Mouse (Mus musculus): ENCODE measurements around the gene Tha1. TPM values are rescaled to one million over a fixed set of nuclear protein-coding genes. Genes with fewer than 3 reads are reported as not detected.

Gene Tha1
- polyA plus RNA-seq, 1 experiment from 2014 or later, result 2.8 TPM

GRCm38 (mm10) chr11:117880336-117880976 lies 7.2 kb upstream of the Tha1 start:
- 90% methylated on average over 9 of the region's 9 CpGs for WGBS
- H3K4me2 ChIP-seq (replicated peaks), result no peak overlapping the region
- no peaks in the 10 kb centered on the region for H3K9me3 ChIP-seq
- no peak overlapping the region for H3K9ac ChIP-seq
- no peak for ATAC-seq (ENCODE audit: insufficient number of reproducible peaks, insufficient read depth, low FRiP score, low TSS enrichment)
- H3K27me3 ChIP-seq, result peaks cover 3% of the 10 kb centered on the region; the same call in 1 of the 2 replicates
- no peak overlapping the region for H3K4me3 ChIP-seq
- H3K36me3 ChIP-seq, result no peaks in the 10 kb centered on the region
- peaks cover 32% of the 10 kb centered on the region for H3K4me1 ChIP-seq
- no peak overlapping the region for H3K27ac ChIP-seq

- no peak overlapping the region for H3K9ac ChIP-seq
- H3K9me3 ChIP-seq, result no peaks in the 10 kb centered on the region
- peaks cover 32% of the 10 kb centered on the region for H3K4me1 ChIP-seq
- H3K36me3 ChIP-seq, result no peaks in the 10 kb centered on the region
- 71% methylated on average over 6 of the region's 6 CpGs for WGBS
- peaks cover 1% of the 10 kb centered on the region; the same call in 1 of the 2 replicates for H3K27me3 ChIP-seq
- no peak overlapping the region for H3K4me2 ChIP-seq (replicated peaks)
- H3K4me3 ChIP-seq, result no peak overlapping the region
- ATAC-seq (ENCODE audit: insufficient number of reproducible peaks, insufficient read depth, low FRiP score, low TSS enrichment), result no peak
- no peak overlapping the region for H3K27ac ChIP-seq
Observed at GRCm38 (mm10) chr11:117879676-117880075, 6.4 kb upstream of the Tha1 start.

- peak overlapping the region; percentile 28; the same call in 1 of the 2 replicates for H3K4me2 ChIP-seq (replicated peaks)
- no peaks in the 10 kb centered on the region; the same call in 1 of the 2 replicates for H3K27me3 ChIP-seq
- no peak for ATAC-seq (ENCODE audit: insufficient number of reproducible peaks, insufficient read depth, low FRiP score, low TSS enrichment)
- no peak overlapping the region; the same call in 1 of the 2 replicates for H3K9ac ChIP-seq
- H3K9me3 ChIP-seq, result no peaks in the 10 kb centered on the region
- 5% methylated on average over 8 of the region's 8 CpGs for WGBS
- H3K4me1 ChIP-seq, result peaks cover 32% of the 10 kb centered on the region
- H3K36me3 ChIP-seq, result no peaks in the 10 kb centered on the region
- H3K27ac ChIP-seq, result peak overlapping the region; percentile 41; the same call in 1 of the 2 replicates
- H3K4me3 ChIP-seq, result no peak overlapping the region
Observed at GRCm38 (mm10) chr11:117878892-117879291, 5.6 kb upstream of the Tha1 start.

GRCm38 (mm10) chr11:117877917-117878745 lies 4.8 kb upstream of the Tha1 start:
- WGBS, result 24% methylated on average over 13 of the region's 13 CpGs
- no peaks in the 10 kb centered on the region; the same call in 1 of the 2 replicates for H3K27me3 ChIP-seq
- no peak for ATAC-seq (ENCODE audit: insufficient number of reproducible peaks, insufficient read depth, low FRiP score, low TSS enrichment)
- H3K4me1 ChIP-seq, result peaks cover 27% of the 10 kb centered on the region
- H3K27ac ChIP-seq, result peak overlapping the region; percentile 41; the same call in 1 of the 2 replicates
- peak overlapping the region; percentile 28; the same call in 1 of the 2 replicates for H3K4me2 ChIP-seq (replicated peaks)
- no peak overlapping the region; the same call in 1 of the 2 replicates for H3K9ac ChIP-seq
- H3K9me3 ChIP-seq, result no peaks in the 10 kb centered on the region
- H3K36me3 ChIP-seq, result no peaks in the 10 kb centered on the region
- H3K4me3 ChIP-seq, result no peak overlapping the region

GRCm38 (mm10) chr11:117875681-117876080 lies 2.4 kb upstream of the Tha1 start:
- Histone ChIP-seq H3K9me3 (no peaks in the 10 kb centered on the region), H3K27ac (no peak overlapping the region), H3K9ac (no peak overlapping the region), H3K36me3 (no peaks in the 10 kb centered on the region), H3K4me1 (peaks cover 22% of the 10 kb centered on the region), H3K4me2 (replicated peaks) (no peak overlapping the region), H3K27me3 (no peaks in the 10 kb centered on the region; the same call in 1 of the 2 replicates), H3K4me3 (no peak overlapping the region)
- no peak for ATAC-seq (ENCODE audit: insufficient number of reproducible peaks, insufficient read depth, low FRiP score, low TSS enrichment)
- WGBS, result 20% methylated on average over 6 of the region's 6 CpGs

GRCm38 (mm10) chr11:117874419-117874818 lies 1.1 kb upstream of the Tha1 start:
- Histone ChIP-seq H3K27me3 (no peaks in the 10 kb centered on the region; the same call in 1 of the 2 replicates), H3K36me3 (no peaks in the 10 kb centered on the region), H3K9me3 (no peaks in the 10 kb centered on the region)

GRCm38 (mm10) chr11:117871911-117872584 lies 1.2 kb downstream of the Tha1 start:
- no peaks in the 10 kb centered on the region for H3K9me3 ChIP-seq
- no peaks in the 10 kb centered on the region for H3K36me3 ChIP-seq
- 67% methylated on average over 12 of the region's 12 CpGs for WGBS
- H3K27me3 ChIP-seq, result no peaks in the 10 kb centered on the region; the same call in 1 of the 2 replicates
- H3K4me2 ChIP-seq (replicated peaks), result no peak overlapping the region
- no peak for ATAC-seq (ENCODE audit: insufficient number of reproducible peaks, insufficient read depth, low FRiP score, low TSS enrichment)
- peaks cover 10% of the 10 kb centered on the region; the same call in 1 of the 2 replicates for H3K4me1 ChIP-seq
- no peak overlapping the region for H3K27ac ChIP-seq
- H3K4me3 ChIP-seq, result no peak overlapping the region
- H3K9ac ChIP-seq, result no peak overlapping the region

More at GRCm38 (mm10) chr11:117874419-117874818, 1.1 kb upstream of the Tha1 start:
- Histone ChIP-seq H3K27ac (no peak overlapping the region), H3K4me2 (replicated peaks) (no peak overlapping the region), H3K4me1 (peaks cover 25% of the 10 kb centered on the region), H3K9ac (no peak overlapping the region), H3K4me3 (no peak overlapping the region)
- WGBS, result 60% methylated on average over 4 of the region's 4 CpGs
- no peak for ATAC-seq (ENCODE audit: insufficient number of reproducible peaks, insufficient read depth, low FRiP score, low TSS enrichment)

GRCm38 (mm10) chr11:117871376-117871775 lies 1.9 kb downstream of the Tha1 start:
- no peak for ATAC-seq (ENCODE audit: insufficient number of reproducible peaks, insufficient read depth, low FRiP score, low TSS enrichment)
- WGBS, result 63% methylated on average over 5 of the region's 5 CpGs
- Histone ChIP-seq H3K36me3 (no peaks in the 10 kb centered on the region), H3K4me1 (peaks cover 11% of the 10 kb centered on the region; the same call in 1 of the 2 replicates), H3K4me2 (replicated peaks) (no peak overlapping the region), H3K4me3 (no peak overlapping the region), H3K9me3 (no peaks in the 10 kb centered on the region), H3K27me3 (no peaks in the 10 kb centered on the region; the same call in 1 of the 2 replicates), H3K9ac (no peak overlapping the region), H3K27ac (no peak overlapping the region)

- Histone ChIP-seq H3K36me3 (no peaks in the 10 kb centered on the region), H3K27me3 (no peaks in the 10 kb centered on the region; the same call in 1 of the 2 replicates), H3K27ac (no peak overlapping the region), H3K9me3 (no peaks in the 10 kb centered on the region), H3K4me3 (no peak overlapping the region), H3K4me1 (peaks cover 15% of the 10 kb centered on the region; the same call in 1 of the 2 replicates), H3K9ac (no peak overlapping the region), H3K4me2 (replicated peaks) (no peak overlapping the region)
- no peak for ATAC-seq (ENCODE audit: insufficient number of reproducible peaks, insufficient read depth, low FRiP score, low TSS enrichment)
- 37% methylated on average over 12 of the region's 12 CpGs for WGBS
Observed at GRCm38 (mm10) chr11:117870688-117871365, 2.5 kb downstream of the Tha1 start.

GRCm38 (mm10) chr11:117865988-117866387 lies 7.3 kb downstream of the Tha1 start:
- H3K9me3 ChIP-seq, result no peaks in the 10 kb centered on the region
- H3K36me3 ChIP-seq, result no peaks in the 10 kb centered on the region
- H3K4me1 ChIP-seq, result peaks cover 9% of the 10 kb centered on the region; the same call in 1 of the 2 replicates
- peaks cover 17% of the 10 kb centered on the region for H3K27me3 ChIP-seq
- H3K4me2 ChIP-seq (replicated peaks), result no peak overlapping the region
- no peak overlapping the region for H3K9ac ChIP-seq
- no peak overlapping the region for H3K4me3 ChIP-seq
- ATAC-seq (ENCODE audit: insufficient number of reproducible peaks, insufficient read depth, low FRiP score, low TSS enrichment), result 0 out of 2 replicates have a peak, but pooled peaks have one; percentile 19
- WGBS, result 26% methylated on average over 6 of the region's 6 CpGs
- peak overlapping the region; percentile 20; the same call in 1 of the 2 replicates for H3K27ac ChIP-seq

GRCm38 (mm10) chr11:117864805-117865204 lies 8.5 kb downstream of the Tha1 start:
- no peak overlapping the region for H3K27ac ChIP-seq
- H3K9me3 ChIP-seq, result no peaks in the 10 kb centered on the region
- H3K4me1 ChIP-seq, result peaks cover 14% of the 10 kb centered on the region; the same call in 1 of the 2 replicates
- H3K27me3 ChIP-seq, result peaks cover 29% of the 10 kb centered on the region
- H3K36me3 ChIP-seq, result no peaks in the 10 kb centered on the region
- H3K4me2 ChIP-seq (replicated peaks), result no peak overlapping the region
- no peak overlapping the region for H3K9ac ChIP-seq
- WGBS, result 63% methylated on average over 2 of the region's 2 CpGs
- no peak overlapping the region for H3K4me3 ChIP-seq
- no peak for ATAC-seq (ENCODE audit: insufficient number of reproducible peaks, insufficient read depth, low FRiP score, low TSS enrichment)

Measured in embryonic facial prominence, embryonic 12.5 days (tissue).